Mouse (Mus musculus) embryonic facial prominence, embryonic 12.5 days (tissue): ENCODE data around the gene Rxfp3. TPM values are rescaled to one million over a fixed set of nuclear protein-coding genes. Genes with fewer than 3 reads are reported as not detected.
A peak's percentile ranks its signal among the peaks of the same experiment; 100 is the strongest.

ENCODE experiments used
- ATAC-seq: fragments of 200-750 bp; cut with Nextera tagmentation; 2 replicates; pipeline ENCODE4 v1.8.0; 2017; ENCODE audit not compliant: insufficient number of reproducible peaks, insufficient read depth, low FRiP score, low TSS enrichment
- H3K27ac ChIP-seq: fragments of 300-500 bp; sonication (generic); 2 replicates; pipeline ENCODE4 v1.5.1; 2016; ENCODE audit warnings: mild to moderate bottlenecking
- H3K27me3 ChIP-seq: fragments of 300-500 bp; sonication (generic); 2 replicates; pipeline ENCODE4 v1.6.1; 2016; ENCODE audit warnings: mild to moderate bottlenecking, moderate library complexity
- H3K36me3 ChIP-seq: fragments of 300-500 bp; sonication (generic); 2 replicates; pipeline ENCODE4 v1.6.1; 2016; ENCODE audit warnings: mild to moderate bottlenecking
- H3K4me1 ChIP-seq: fragments of 300-500 bp; sonication (generic); 2 replicates; pipeline ENCODE4 v1.6.1; 2016
- H3K4me2 ChIP-seq: fragments of 300-500 bp; sonication (generic); replicated peaks from 2 replicates; pipeline ENCODE4 v1.6.1; 2016; ENCODE audit warnings: mild to moderate bottlenecking, moderate library complexity
- H3K4me3 ChIP-seq: fragments of 300-500 bp; sonication (generic); 2 replicates; pipeline ENCODE4 v1.5.1; 2016; ENCODE audit warnings: mild to moderate bottlenecking
- H3K9ac ChIP-seq: fragments of 300-500 bp; sonication (generic); 2 replicates; pipeline ENCODE4 v1.6.1; 2016; ENCODE audit warnings: mild to moderate bottlenecking, moderate library complexity
- H3K9me3 ChIP-seq: fragments of 300-500 bp; sonication (generic); 2 replicates; pipeline ENCODE4 v1.6.1; 2016; ENCODE audit warnings: mild to moderate bottlenecking, moderate library complexity
- WGBS: fragments of 180-500 bp; shearing (Covaris S2); methylation state at CpG from one replicate; pipeline ENCODE4 v1.1.7; 2016; 5-methylcytosine and 5-hydroxymethylcytosine counted together
- polyA plus RNA-seq: library from polyadenylated mRNA; unstranded; fragments of >200 nt; fragmentation: Nextera tagmentation; extraction: Ambion mirVana; gene quantifications from 2 replicates; pipeline ENCODE4 v1.2.1, GENCODE M21; 2016

Gene Rxfp3
- polyA plus RNA-seq, 1 experiment from 2014 or later, result 2.6 TPM

GRCm38 (mm10) chr15:11064160-11064557 lies 26.4 kb upstream of the Rxfp3 start:
- H3K9ac ChIP-seq, result 0 out of 2 replicates have a peak overlapping the region, but pooled peaks have one; percentile 47
- H3K4me3 ChIP-seq, result peak overlapping the region; percentile 35; the same call in 1 of the 2 replicates
- no peaks in the 10 kb centered on the region for H3K9me3 ChIP-seq
- H3K27me3 ChIP-seq, result no peaks in the 10 kb centered on the region
- peak overlapping the region; percentile 62 for H3K4me2 ChIP-seq
- no peaks in the 10 kb centered on the region for H3K36me3 ChIP-seq
- WGBS, result 10% methylated on average over 2 of the region's 2 CpGs
- peaks cover 34% of the 10 kb centered on the region for H3K4me1 ChIP-seq
- no peak for ATAC-seq
- peak overlapping the region; percentile 90 for H3K27ac ChIP-seq

DNA sequence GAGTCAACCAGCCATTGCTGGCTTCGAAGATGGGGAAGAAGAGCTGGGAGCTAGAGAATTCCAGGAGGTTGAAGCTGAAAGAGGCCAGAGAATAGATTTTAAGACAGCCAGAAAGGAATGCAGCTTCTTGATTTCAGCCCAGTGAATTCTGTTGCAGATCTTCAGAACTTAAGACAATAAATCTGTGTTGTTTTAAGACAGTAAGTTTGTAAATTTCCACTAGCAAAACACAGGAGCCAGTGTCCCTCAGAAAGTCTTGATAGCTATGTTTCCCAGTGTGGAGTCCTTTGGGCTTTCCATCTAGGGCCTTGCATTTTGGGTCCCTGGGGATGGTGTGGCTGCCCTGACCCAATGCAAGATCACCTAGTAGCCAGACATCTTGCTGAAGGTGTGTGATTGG lies 25.1 kb upstream of the Rxfp3 start:
- no peak overlapping the region for H3K4me3 ChIP-seq
- no peak for ATAC-seq
- WGBS, result 79% methylated on average over 1 of the region's 1 CpGs

GRCm38 (mm10) chr15:11054440-11055080 lies 16.8 kb upstream of the Rxfp3 start:
- no peak overlapping the region for H3K4me3 ChIP-seq
- ATAC-seq, result no peak
- no peaks in the 10 kb centered on the region for H3K27me3 ChIP-seq
- no peak overlapping the region for H3K27ac ChIP-seq
- no peak overlapping the region for H3K9ac ChIP-seq
- H3K9me3 ChIP-seq, result no peaks in the 10 kb centered on the region
- no peak overlapping the region for H3K4me2 ChIP-seq
- H3K36me3 ChIP-seq, result no peaks in the 10 kb centered on the region
- no peaks in the 10 kb centered on the region for H3K4me1 ChIP-seq
- WGBS, result 84% methylated on average over 7 of the region's 7 CpGs

More for the DNA sequence above, 25.1 kb upstream of the Rxfp3 start:
- Histone ChIP-seq H3K9ac (no peak overlapping the region), H3K36me3 (no peaks in the 10 kb centered on the region), H3K4me1 (peaks cover 34% of the 10 kb centered on the region), H3K27me3 (no peaks in the 10 kb centered on the region), H3K4me2 (no peak overlapping the region), H3K9me3 (no peaks in the 10 kb centered on the region), H3K27ac (0 out of 2 replicates have a peak overlapping the region, but pooled peaks have one; percentile 6)

DNA sequence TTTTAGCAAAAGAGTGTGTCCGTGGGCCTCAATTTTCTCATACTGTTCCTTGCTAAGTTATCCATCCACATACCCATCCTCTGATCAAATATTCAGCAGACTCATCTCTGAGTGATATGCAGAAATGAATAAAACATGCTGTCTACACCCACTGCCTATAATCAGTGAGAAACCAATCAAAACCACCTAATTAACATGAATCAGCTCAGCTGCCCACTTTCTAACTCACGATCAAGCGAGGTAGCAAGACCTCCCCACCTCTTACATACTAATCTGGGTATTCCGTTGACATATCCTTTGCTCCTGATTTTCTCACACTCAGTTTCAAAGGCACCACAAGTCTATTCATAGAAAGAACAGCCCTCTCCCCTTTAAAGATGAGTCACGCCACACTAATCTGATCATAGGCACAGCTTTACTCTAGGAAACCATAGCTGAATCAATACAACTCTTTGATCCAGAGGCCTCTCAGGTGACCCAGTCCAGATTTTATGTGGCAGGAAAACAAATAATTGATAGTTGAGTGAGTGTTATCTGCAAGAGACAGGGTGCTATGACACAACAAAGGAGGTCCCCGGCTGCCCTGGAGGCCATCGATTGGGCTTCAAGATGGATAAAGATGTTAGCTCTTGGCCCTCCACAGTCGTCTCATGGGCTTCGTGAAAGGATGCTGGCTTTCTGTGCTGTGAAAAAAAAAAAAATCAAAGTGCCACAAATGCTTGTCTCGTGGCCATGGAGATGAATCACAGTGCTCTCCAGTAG lies 16.1 kb upstream of the Rxfp3 start:
- H3K4me1 ChIP-seq, result no peaks in the 10 kb centered on the region
- H3K4me3 ChIP-seq, result no peak overlapping the region
- no peak for ATAC-seq
- H3K9me3 ChIP-seq, result no peaks in the 10 kb centered on the region
- H3K9ac ChIP-seq, result no peak overlapping the region
- H3K27me3 ChIP-seq, result no peaks in the 10 kb centered on the region
- H3K4me2 ChIP-seq, result no peak overlapping the region
- no peak overlapping the region for H3K27ac ChIP-seq
- no peaks in the 10 kb centered on the region for H3K36me3 ChIP-seq
- 82% methylated on average over 10 of the region's 10 CpGs for WGBS

DNA sequence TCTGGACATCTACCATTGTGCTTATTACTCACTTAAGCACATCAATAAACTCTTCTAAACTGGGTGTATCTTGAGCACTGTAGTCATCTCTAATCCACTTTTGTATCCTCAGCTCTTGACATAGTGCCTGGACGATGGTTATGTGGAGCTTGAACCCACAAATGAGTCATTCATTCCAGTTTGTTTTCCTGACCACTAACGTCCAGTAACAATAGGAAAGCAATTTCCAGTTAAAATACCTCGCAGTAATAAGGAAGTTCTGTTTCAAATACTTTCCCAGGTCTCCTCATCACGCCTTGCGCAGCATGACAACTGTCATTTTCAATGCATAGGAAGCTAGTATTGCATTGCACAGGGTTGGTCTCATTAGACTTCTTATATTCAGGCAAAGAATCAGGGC lies 5.0 kb upstream of the Rxfp3 start:
- Histone ChIP-seq H3K36me3 (no peaks in the 10 kb centered on the region), H3K27ac (no peak overlapping the region), H3K27me3 (peaks cover 5% of the 10 kb centered on the region), H3K9ac (no peak overlapping the region), H3K4me2 (no peak overlapping the region), H3K4me1 (no peaks in the 10 kb centered on the region), H3K4me3 (no peak overlapping the region), H3K9me3 (no peaks in the 10 kb centered on the region)
- no peak for ATAC-seq
- WGBS, result 83% methylated on average over 5 of the region's 5 CpGs

GRCm38 (mm10) chr15:11041229-11041628 lies 3.4 kb upstream of the Rxfp3 start:
- no peaks in the 10 kb centered on the region for H3K36me3 ChIP-seq
- H3K9ac ChIP-seq, result no peak overlapping the region
- no peak overlapping the region for H3K27ac ChIP-seq
- H3K4me2 ChIP-seq, result no peak overlapping the region
- H3K27me3 ChIP-seq, result peaks cover 21% of the 10 kb centered on the region
- H3K9me3 ChIP-seq, result no peaks in the 10 kb centered on the region
- H3K4me1 ChIP-seq, result peaks cover 13% of the 10 kb centered on the region
- no peak overlapping the region for H3K4me3 ChIP-seq
- WGBS, result 98% methylated on average over 2 of the region's 2 CpGs
- ATAC-seq, result no peak

DNA sequence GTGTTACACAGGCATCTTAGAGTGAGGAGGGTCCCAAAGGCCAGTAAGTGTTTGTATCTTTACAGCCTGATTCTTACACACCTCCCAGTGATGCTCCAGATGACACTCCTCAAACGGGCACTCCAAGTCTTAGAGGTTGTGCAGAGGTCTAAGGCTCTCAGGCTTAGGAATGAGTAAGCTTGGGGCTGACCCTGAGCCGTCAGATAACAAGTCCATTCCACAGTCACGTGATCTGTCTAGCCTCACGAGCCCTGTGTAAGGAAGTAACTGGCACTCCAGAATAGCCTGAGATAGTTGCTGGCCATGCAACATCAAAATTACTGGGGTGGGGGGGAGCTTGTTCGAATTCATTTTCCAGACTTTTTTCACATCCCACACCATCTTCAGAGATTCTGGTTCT lies 2.3 kb upstream of the Rxfp3 start:
- H3K4me3 ChIP-seq, result no peak overlapping the region
- no peak for ATAC-seq
- no peak overlapping the region for H3K9ac ChIP-seq
- no peak overlapping the region for H3K27ac ChIP-seq
- peaks cover 33% of the 10 kb centered on the region for H3K27me3 ChIP-seq
- 52% methylated on average over 5 of the region's 5 CpGs for WGBS
- no peaks in the 10 kb centered on the region for H3K9me3 ChIP-seq
- no peak overlapping the region for H3K4me2 ChIP-seq
- H3K4me1 ChIP-seq, result peaks cover 19% of the 10 kb centered on the region
- H3K36me3 ChIP-seq, result no peaks in the 10 kb centered on the region

DNA sequence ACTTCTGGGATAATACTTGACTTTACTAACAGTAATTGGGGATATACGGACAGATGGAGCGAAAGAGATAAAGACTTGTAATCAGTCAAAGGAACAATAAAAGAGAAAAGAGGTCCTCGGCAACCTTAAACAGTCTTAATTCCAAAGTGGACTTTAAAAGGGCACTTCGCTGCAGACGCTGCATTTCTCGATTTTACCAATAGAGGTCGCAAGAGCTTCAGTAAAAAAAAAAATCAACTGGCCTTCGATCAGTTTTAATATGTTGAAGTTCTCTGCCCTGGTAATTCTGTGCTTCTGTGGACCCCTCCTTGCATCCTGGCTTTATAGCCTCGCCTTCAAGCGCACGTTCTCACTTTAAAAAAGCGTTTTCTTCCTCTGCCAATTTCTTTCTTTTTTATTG lies 685 bp upstream of the Rxfp3 start:
- no peaks in the 10 kb centered on the region for H3K9me3 ChIP-seq
- 2% methylated on average over 12 of the region's 12 CpGs for WGBS
- no peak overlapping the region for H3K27ac ChIP-seq
- H3K36me3 ChIP-seq, result no peaks in the 10 kb centered on the region
- H3K27me3 ChIP-seq, result peaks cover 47% of the 10 kb centered on the region
- no peak overlapping the region for H3K9ac ChIP-seq
- no peak for ATAC-seq
- no peak overlapping the region for H3K4me3 ChIP-seq
- H3K4me2 ChIP-seq, result no peak overlapping the region
- peaks cover 19% of the 10 kb centered on the region for H3K4me1 ChIP-seq

GRCm38 (mm10) chr15:11037376-11037695 lies 455 bp downstream of the Rxfp3 start:
- peak overlapping the region; percentile 53 for H3K4me2 ChIP-seq
- no peak overlapping the region for H3K27ac ChIP-seq
- H3K27me3 ChIP-seq, result peaks cover 52% of the 10 kb centered on the region
- ATAC-seq, result no peak
- WGBS, result 3% methylated on average over 8 of the region's 8 CpGs
- H3K4me1 ChIP-seq, result peaks cover 19% of the 10 kb centered on the region
- no peaks in the 10 kb centered on the region for H3K36me3 ChIP-seq
- peak overlapping the region; percentile 10; the same call in 1 of the 2 replicates for H3K9ac ChIP-seq
- peak overlapping the region; percentile 32 for H3K4me3 ChIP-seq
- no peaks in the 10 kb centered on the region for H3K9me3 ChIP-seq

- peak overlapping the region; percentile 53 for H3K4me2 ChIP-seq
- peak overlapping the region; percentile 32 for H3K4me3 ChIP-seq
- H3K9ac ChIP-seq, result 0 out of 2 replicates have a peak overlapping the region, but pooled peaks have one; percentile 10
- H3K27ac ChIP-seq, result no peak overlapping the region
- H3K36me3 ChIP-seq, result no peaks in the 10 kb centered on the region
- WGBS, result 3% methylated on average over 49 of the region's 49 CpGs
- no peaks in the 10 kb centered on the region for H3K9me3 ChIP-seq
- H3K27me3 ChIP-seq, result peaks cover 52% of the 10 kb centered on the region
- ATAC-seq, result no peak
- H3K4me1 ChIP-seq, result peaks cover 19% of the 10 kb centered on the region
These were observed 1.0 kb downstream of the Rxfp3 start for GRCm38 (mm10) chr15:11036535-11037375.

GRCm38 (mm10) chr15:11035947-11036474 lies 1.8 kb downstream of the Rxfp3 start:
- WGBS, result 4% methylated on average over 34 of the region's 34 CpGs
- peaks cover 52% of the 10 kb centered on the region for H3K27me3 ChIP-seq
- no peak overlapping the region for H3K9ac ChIP-seq
- ATAC-seq, result no peak
- no peaks in the 10 kb centered on the region for H3K9me3 ChIP-seq
- peaks cover 19% of the 10 kb centered on the region for H3K4me1 ChIP-seq
- peak overlapping the region; percentile 53 for H3K4me2 ChIP-seq
- peak overlapping the region; percentile 32 for H3K4me3 ChIP-seq
- H3K36me3 ChIP-seq, result no peaks in the 10 kb centered on the region
- no peak overlapping the region for H3K27ac ChIP-seq
